In genomic region chr6:52802181-52802580, GRCm38 (mm10) we compare ENCODE assay signal across 9 mouse cellular contexts.
DNase-seq lines count a peak whose midpoint lies in the region; ATAC-seq lines count a peak whose summit lies in the region.
"Had no signal": no experiment of that assay in that cellular context is flagged by ENCODE, and none has a peak within 500 bp of the region (broad histone marks: within the 10 kb centered on the region; RNA-seq: fewer than 3 reads in every experiment).

No protein-coding gene starts in this region.

- no peaks in the 10 kb centered on the region for H3K36me3 ChIP-seq in heart, embryonic 15.5 days
- H3K36me3 ChIP-seq in limb, embryonic 15.5 days = no peaks in the 10 kb centered on the region

- no peaks in the 10 kb centered on the region for H3K9me3 ChIP-seq in heart, embryonic 15.5 days (replicated peaks)
- no peaks in the 10 kb centered on the region for H3K9me3 ChIP-seq in limb, embryonic 15.5 days

- no peak overlapping the region for H3K9ac ChIP-seq in heart, embryonic 15.5 days
- H3K9ac ChIP-seq in limb, embryonic 15.5 days = no peak overlapping the region

- 0 out of 2 replicates have a peak overlapping the region, but pooled peaks have one; percentile 4 for H3K4me2 ChIP-seq in heart, embryonic 15.5 days
- 0 out of 2 replicates have a peak overlapping the region, but pooled peaks have one; percentile 10 for H3K4me2 ChIP-seq in limb, embryonic 15.5 days

- peak overlapping the region; percentile 17; the same call in 1 of the 2 replicates for H3K27ac ChIP-seq in heart, embryonic 15.5 days
- H3K27ac ChIP-seq in limb, embryonic 15.5 days = peak overlapping the region; percentile 72
- H3K27ac ChIP-seq: macrophage had no signal

- peak; percentile 37 for DNase-seq in urinary bladder, postnatal 14 days (ENCODE audit: low spot score)
- no peak for DNase-seq in urinary bladder, postnatal 10 days (ENCODE audit: low spot score)
- peak; percentile 28 for DNase-seq in yolk sac, embryonic 10.5 days (ENCODE audit: low spot score)
- DNase-seq in right cerebral cortex, adult 2 months (ENCODE audit: low spot score in 2 of 2) = no peak
- DNase-seq in spleen, postnatal 14 days (ENCODE audit: low spot score in 2 of 2) = no peak
- DNase-seq in left cerebral cortex, postnatal 36 days (ENCODE audit: low spot score in 2 of 2) = no peak

- intact Hi-C loops in left cerebral cortex, postnatal 36 days (cut with DNase I) = no loop called here

- no peak overlapping the region for H3K4me3 ChIP-seq in heart, embryonic 15.5 days
- no peak overlapping the region for H3K4me3 ChIP-seq in limb, embryonic 15.5 days

- H3K27me3 ChIP-seq in heart, embryonic 15.5 days = no peaks in the 10 kb centered on the region
- H3K27me3 ChIP-seq in limb, embryonic 15.5 days = 0 out of 2 replicates have a peak, but pooled peaks cover 3% of the 10 kb centered on the region

- ATAC-seq in heart, embryonic 15.5 days (replicated peaks; ENCODE audit: insufficient number of reproducible peaks, insufficient read depth, low FRiP score, low read depth) = 0 out of 2 replicates have a peak, but pooled peaks have one; percentile 14
- ATAC-seq in limb, embryonic 15.5 days (ENCODE audit: insufficient number of reproducible peaks, low FRiP score, low TSS enrichment, low read depth) = peak; percentile 47

- 62% methylated on average over 9 of the region's 9 CpGs for WGBS in heart, embryonic 15.5 days
- WGBS in limb, embryonic 15.5 days = 16% methylated on average over 9 of the region's 9 CpGs

- peaks cover 16% of the 10 kb centered on the region; the same call in 1 of the 2 replicates for H3K4me1 ChIP-seq in heart, embryonic 15.5 days (replicated peaks)
- H3K4me1 ChIP-seq in limb, embryonic 15.5 days = peaks cover 36% of the 10 kb centered on the region

Comparison
In these comparisons a context has a peak if more than half of its experiments do, and no peak if none do; other contexts are left out.
1. DNase-seq: peak in urinary bladder, postnatal 14 days (single experiment) and yolk sac, embryonic 10.5 days (single experiment); none in urinary bladder, postnatal 10 days (single experiment), right cerebral cortex, adult 2 months (0 of 2), spleen, postnatal 14 days (0 of 2) and left cerebral cortex, postnatal 36 days (0 of 2).